Mouse (Mus musculus) splenic B cell, adult 2 months (primary cell): Measurements from ENCODE around the gene Ube2c.
A peak's percentile ranks its signal among the peaks of the same experiment; 100 is the strongest.

Source experiments
- DNase-seq: peaks from one replicate; pipeline ENCODE4 v3.0.0-alpha.2; 2011; ENCODE audit warnings: low read depth, low spot score
- H3K27me3 ChIP-seq: 2 replicates; pipeline ENCODE4 v1.6.1; 2012; ENCODE audit warnings: mild to moderate bottlenecking, low read length, moderate library complexity, mixed read lengths; ENCODE audit not compliant: control insufficient read depth, poor library complexity, insufficient read depth, severe bottlenecking
- H3K36me3 ChIP-seq: 2 replicates; pipeline ENCODE4 v1.6.1; 2012; ENCODE audit warnings: mild to moderate bottlenecking, low read length, moderate library complexity, mixed read lengths; ENCODE audit not compliant: control insufficient read depth, poor library complexity, insufficient read depth, severe bottlenecking

Ube2c gene

DNA sequence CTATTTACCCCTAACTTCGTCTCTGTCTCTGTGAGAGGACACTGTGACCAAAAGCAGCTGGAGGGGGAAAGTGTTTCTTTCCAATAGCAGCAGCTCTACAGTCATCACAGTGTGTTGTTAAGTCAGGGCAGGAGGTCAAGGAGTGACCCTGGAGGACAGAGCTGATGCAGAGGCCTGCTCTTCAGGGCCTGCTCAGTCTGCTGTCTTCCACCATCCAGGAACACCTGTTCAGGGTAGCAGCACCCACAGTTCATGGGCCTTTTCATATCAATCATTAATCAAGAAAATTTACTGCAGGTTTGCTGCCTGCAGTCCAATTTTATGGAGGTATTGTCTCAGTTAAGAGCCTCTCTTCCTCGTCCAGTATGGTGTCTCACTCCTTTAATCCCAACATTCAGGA, 43.9 kb downstream of the Ube2c start:
- Histone ChIP-seq H3K27me3 (no peaks in the 10 kb centered on the region), H3K36me3 (peaks cover 3% of the 10 kb centered on the region; the same call in 1 of the 2 replicates)
- DNase-seq = no peak

DNA sequence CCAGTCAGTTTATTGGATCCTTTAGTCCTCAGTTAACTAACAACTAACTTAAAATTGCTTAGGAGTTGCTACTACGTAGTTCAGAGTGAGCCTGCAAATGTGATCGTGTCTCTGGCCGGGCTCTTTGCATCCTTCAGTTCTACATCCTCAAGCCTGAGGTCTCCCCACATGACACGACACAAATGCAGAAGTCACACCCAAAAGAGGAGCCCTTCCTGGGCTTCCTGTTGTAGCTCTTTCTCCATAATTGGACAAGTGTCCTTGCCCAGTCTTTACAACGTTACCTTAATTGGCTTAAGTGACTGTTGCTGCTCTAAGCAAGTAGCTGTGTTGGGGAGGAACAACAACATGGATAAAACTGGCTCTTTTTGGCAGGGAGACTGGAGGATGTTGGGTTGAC, 45.6 kb downstream of the Ube2c start:
- Histone ChIP-seq H3K27me3 (no peaks in the 10 kb centered on the region), H3K36me3 (no peaks in the 10 kb centered on the region)
- DNase-seq = no peak

DNA sequence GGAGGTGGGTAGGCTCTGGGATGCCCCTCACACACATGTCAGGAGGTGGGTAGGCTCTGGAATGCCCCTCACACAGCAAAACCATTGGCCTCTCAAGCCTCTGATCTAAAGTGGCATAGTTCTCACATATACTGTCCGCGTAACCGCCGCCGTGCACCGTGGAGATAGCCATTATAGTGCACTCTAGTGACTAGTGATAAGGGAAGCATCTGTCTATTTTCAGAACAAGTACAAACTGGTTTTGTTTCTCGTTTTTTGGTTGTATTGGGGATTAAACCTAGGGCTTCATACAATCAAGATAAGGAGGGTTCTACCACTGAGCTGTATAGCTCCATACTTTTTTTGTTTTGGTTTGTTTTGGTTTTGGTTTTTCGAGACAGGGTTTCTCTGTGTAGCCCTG, 46.1 kb downstream of the Ube2c start:
- H3K27me3 ChIP-seq = no peaks in the 10 kb centered on the region
- DNase-seq = no peak
- H3K36me3 ChIP-seq = no peaks in the 10 kb centered on the region

DNA sequence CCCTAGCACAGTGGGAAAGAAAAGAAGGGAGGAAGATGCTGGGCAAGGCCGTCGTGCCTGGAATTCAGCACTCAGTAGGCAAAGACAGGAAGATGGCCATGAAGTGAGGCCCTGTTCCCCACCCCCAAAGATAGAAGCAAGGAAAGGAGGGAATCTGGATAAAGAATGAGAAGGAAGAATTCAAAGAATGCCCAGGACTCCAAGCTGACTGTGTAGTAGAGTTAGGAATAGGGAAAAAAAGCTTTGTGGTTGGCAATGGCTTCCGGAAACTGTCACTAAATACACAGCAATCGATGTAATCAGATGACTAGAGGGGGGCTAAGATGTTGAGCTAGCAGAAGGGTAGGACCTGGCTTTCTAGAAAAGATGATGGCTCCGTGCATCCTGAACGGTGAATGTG, 47.5 kb downstream of the Ube2c start:
- Histone ChIP-seq H3K27me3 (no peaks in the 10 kb centered on the region), H3K36me3 (no peaks in the 10 kb centered on the region)
- no peak for DNase-seq

DNA sequence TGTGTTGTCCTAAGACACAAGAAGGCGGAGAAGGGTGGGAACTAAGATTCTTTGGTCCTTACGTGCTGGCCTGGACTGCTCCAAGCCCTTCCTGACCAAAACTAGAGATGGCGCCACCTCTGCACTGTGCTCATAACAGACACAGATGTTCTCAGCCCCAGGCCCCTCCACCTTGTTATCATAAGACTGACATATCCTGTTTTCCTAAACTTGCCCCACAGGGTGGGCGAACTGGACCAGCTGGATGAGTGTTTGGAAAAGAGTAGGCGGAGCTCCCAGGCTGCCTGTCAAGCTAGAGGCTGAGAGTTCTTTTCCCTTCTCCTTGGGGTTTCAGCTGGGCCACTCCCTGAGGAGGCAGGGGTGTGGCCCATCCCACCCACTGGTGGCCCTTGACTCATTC, 48.0 kb downstream of the Ube2c start:
- Histone ChIP-seq H3K27me3 (no peaks in the 10 kb centered on the region), H3K36me3 (no peaks in the 10 kb centered on the region)
- DNase-seq = no peak

DNA sequence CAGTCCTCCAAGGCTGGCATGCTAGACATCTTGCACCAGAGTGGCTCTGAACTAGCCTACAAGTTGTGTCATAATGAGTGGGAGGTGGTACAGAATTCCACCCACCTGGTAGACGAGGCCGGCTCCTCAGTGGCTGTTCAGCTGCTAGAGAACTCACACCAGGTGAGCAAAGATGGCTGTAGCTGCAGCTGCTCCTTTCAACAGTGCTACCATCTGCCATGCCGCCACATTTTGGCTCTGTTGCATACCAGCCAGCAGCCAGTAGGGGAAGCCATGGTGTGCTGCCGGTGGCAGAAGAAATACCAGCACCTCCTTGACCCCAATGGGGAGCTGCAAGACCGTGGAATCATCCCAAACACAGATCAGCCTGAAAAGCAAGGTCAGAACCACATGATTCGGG, 51.4 kb downstream of the Ube2c start:
- H3K27me3 ChIP-seq = no peaks in the 10 kb centered on the region
- H3K36me3 ChIP-seq = peaks cover 1% of the 10 kb centered on the region; the same call in 1 of the 2 replicates
- DNase-seq = no peak

DNA sequence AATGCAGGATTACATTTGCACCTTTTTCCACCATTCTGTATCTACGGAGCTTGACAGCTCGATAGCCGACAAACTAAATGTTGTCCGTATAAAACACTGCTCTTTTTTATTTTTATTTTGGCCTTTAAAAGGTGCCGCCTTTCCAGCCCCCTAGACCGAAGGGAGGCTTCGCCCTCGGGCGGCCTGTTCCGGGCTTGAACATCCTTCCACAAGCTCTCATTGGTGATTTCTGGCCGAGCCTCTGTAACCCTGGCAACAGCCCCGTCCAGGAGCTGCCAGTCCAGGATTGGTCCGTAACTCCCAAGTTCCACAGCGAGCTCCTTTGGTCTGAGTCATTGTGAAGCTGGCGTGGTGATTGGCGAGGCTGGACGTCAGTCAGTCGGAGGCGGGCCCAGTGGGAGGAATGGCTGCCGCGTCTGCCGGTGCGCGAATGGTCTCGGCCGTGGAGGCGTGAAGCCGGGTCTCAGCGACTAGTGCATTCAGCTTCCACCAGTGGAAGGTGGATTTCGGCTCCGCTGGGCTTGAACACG, 53.0 kb downstream of the Ube2c start, which contains the start of gene Zswim1:
Gene Zswim1, plus strand, starts transcription at position 51 of the 530 bp plus-strand sequence.
- peak; percentile 99 for DNase-seq
- no peaks in the 10 kb centered on the region for H3K27me3 ChIP-seq
- H3K36me3 ChIP-seq = peaks cover 3% of the 10 kb centered on the region

DNA sequence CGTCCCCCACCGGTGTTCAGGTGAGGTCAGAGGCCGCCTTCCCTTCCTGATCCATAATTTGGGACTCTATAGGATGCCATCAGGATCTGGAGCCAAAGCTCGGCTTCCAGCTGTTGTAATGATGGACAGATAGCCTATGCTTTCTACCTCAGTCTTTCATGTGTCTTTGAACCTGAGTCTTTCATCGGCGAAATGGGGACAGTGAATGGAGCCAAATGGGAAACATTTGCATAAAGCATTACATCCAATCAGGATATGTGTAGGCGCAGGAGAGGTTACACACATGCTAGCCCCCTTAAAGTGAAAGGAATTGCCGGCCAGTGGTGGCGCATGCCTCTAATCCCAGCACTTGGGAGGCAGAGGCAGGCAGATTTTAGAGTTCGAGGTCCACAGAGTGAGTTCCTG, 53.5 kb downstream of the Ube2c start:
- Histone ChIP-seq H3K27me3 (no peaks in the 10 kb centered on the region), H3K36me3 (peaks cover 3% of the 10 kb centered on the region)
- no peak for DNase-seq

DNA sequence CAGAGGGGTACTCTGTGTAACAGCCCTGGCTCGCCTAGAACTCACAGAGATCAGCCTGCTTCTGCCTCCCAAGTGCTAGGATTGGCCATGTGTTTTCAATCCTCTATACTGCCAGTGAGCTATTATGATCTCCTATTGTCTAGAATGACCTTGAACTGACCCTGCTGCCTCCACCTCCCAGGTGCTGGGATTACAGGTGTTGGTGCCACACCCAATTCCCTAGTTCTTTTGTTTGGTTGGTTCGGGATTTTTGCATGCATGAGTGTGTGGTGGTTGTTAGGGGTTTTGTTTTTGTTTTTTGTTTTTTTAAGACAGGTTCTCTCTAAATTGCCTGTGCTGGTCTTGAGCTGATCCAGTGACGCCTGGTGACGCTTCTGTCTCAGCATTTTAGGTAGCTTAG, 54.3 kb downstream of the Ube2c start:
- H3K27me3 ChIP-seq = no peaks in the 10 kb centered on the region
- no peak for DNase-seq
- peaks cover 3% of the 10 kb centered on the region for H3K36me3 ChIP-seq

DNA sequence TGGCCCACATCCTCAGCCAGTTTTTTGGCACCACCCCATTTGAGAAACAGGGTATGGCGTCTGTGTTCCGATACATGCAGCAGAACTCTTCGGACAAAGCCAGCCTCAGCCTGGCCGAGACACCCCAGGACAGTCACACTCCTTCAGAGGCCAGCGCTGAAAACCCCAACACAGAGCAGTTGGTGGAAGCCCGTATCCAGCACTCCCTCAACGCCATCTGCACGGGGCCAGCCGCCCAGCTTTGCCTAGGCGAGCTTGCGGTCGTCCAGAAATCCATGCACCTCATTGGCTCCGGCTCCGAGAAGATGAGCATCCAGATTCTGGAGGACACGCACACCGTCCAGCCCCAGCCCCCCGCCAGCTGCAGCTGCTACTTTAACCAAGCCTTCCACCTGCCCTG, 55.8 kb downstream of the Ube2c start:
- DNase-seq = no peak
- H3K27me3 ChIP-seq = no peaks in the 10 kb centered on the region
- H3K36me3 ChIP-seq = peaks cover 3% of the 10 kb centered on the region

DNA sequence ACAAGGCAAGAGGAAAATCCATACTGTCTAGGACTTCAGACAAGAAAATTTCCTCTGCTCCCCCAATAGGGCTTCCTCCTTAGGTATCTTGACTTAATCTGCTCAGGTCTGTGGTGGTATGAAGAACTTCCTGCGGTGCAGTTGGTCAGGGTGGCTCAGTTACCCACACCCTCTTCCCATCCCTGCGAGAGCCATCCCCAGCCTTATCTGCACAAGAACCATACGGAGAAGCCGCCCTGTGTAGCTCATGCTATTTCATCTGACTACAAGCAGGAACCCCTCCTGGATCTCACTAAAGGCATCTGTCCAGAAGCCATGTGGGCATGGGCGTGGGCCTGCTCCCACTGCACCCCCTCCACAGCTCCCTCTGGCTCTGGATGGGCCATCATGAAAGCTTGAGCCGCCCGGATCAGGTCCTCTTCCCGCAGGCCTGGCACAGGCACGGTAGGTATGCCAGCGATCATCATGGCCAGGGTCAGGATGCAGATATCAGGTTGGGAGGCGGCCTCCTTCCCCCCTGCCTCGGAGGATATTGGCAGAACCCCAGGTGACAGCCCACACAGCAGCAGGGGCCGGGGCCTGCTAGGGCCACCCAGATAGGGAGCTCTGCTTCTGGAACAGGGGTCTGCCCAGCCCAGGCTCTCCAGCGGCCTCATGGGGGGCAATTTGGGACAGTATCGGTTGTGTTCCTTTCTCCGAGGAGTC, 57.6 kb downstream of the Ube2c start:
- H3K27me3 ChIP-seq = no peaks in the 10 kb centered on the region
- DNase-seq = no peak
- peaks cover 3% of the 10 kb centered on the region for H3K36me3 ChIP-seq
